Mouse (Mus musculus) thymus, adult 2 months (tissue): Measurements from ENCODE around the gene Tiam2. TPM values are rescaled to one million over a fixed set of nuclear protein-coding genes. Genes with fewer than 3 reads are reported as not detected.

Experiments used
- DNase-seq: peaks from one replicate; pipeline ENCODE4 v3.0.0; 2021
- H3K27ac ChIP-seq: fragments of 200-500 bp; 2 replicates; pipeline ENCODE4 v1.5.1; 2012; ENCODE audit warnings: low read length, control low read depth; ENCODE audit not compliant: control insufficient read depth, insufficient read depth
- H3K27me3 ChIP-seq: fragments of 200-500 bp; 2 replicates; pipeline ENCODE4 v1.6.1; 2012; ENCODE audit warnings: mild to moderate bottlenecking, low read length, moderate library complexity, mixed read lengths; ENCODE audit not compliant: control insufficient read depth, insufficient read depth
- H3K36me3 ChIP-seq: fragments of 200-500 bp; 2 replicates; pipeline ENCODE4 v1.6.1; 2012; ENCODE audit warnings: mild to moderate bottlenecking, low read length, moderate library complexity; ENCODE audit not compliant: control insufficient read depth, insufficient read depth
- H3K4me1 ChIP-seq: fragments of 200-500 bp; replicated peaks from 2 replicates; pipeline ENCODE4 v1.6.1; 2012; ENCODE audit warnings: low read length; ENCODE audit not compliant: control insufficient read depth, insufficient read depth
- H3K4me3 ChIP-seq: fragments of 200-500 bp; 2 replicates; pipeline ENCODE4 v1.5.1; 2012; ENCODE audit warnings: mild to moderate bottlenecking, low read length, control low read depth, moderate library complexity; ENCODE audit not compliant: control insufficient read depth, insufficient read depth
- CTCF ChIP-seq: fragments of 200-500 bp; IDR thresholded peaks from 2 replicates; pipeline ENCODE4 v1.5.1; 2012; ENCODE audit warnings: mild to moderate bottlenecking, control low read depth, low read length, moderate library complexity, borderline replicate concordance; ENCODE audit not compliant: control insufficient read depth, poor library complexity, insufficient read depth; ENCODE audit errors: extremely low read depth
- POLR2A ChIP-seq: fragments of 200-500 bp; IDR thresholded peaks from 2 replicates; pipeline ENCODE4 v1.6.1; 2012; ENCODE audit warnings: mild to moderate bottlenecking, low read length, control low read depth, moderate library complexity; ENCODE audit not compliant: control insufficient read depth, poor library complexity, insufficient read depth; ENCODE audit errors: extremely low read depth
- WGBS: fragments of 180-500 bp; shearing (Covaris S2); methylation state at CpG from one replicate; pipeline ENCODE4 v1.1.7; 2018; 5-methylcytosine and 5-hydroxymethylcytosine counted together
- polyA plus RNA-seq: library from polyadenylated mRNA; depleted of rRNA; stranded (reverse); fragments of >200 nt; gene quantifications from 2 replicates; pipeline ENCODE4 v1.2.3, GENCODE M21; 2012

Gene Tiam2
- polyA plus RNA-seq, 1 experiment: 0.36 TPM

- Histone ChIP-seq H3K36me3 (no peaks in the 10 kb centered on the region), H3K27me3 (no peaks in the 10 kb centered on the region), H3K27ac (no peak overlapping the region), H3K4me3 (no peak overlapping the region), H3K4me1 (no peaks in the 10 kb centered on the region)
- TF ChIP-seq POLR2A (no peak), CTCF (no peak)
- DNase-seq: no peak
- WGBS: 78% methylated on average over 12 of the region's 12 CpGs
Measured at GRCm38 (mm10) chr17:3452571-3453311, 126.4 kb downstream of the Tiam2 start.

GRCm38 (mm10) chr17:3453946-3454345 is 127.6 kb downstream of the Tiam2 start:
- Histone ChIP-seq H3K27ac (no peak overlapping the region), H3K36me3 (no peaks in the 10 kb centered on the region), H3K4me1 (no peaks in the 10 kb centered on the region), H3K4me3 (no peak overlapping the region), H3K27me3 (no peaks in the 10 kb centered on the region)
- no peak for TF ChIP-seq POLR2A
- no peak for TF ChIP-seq CTCF
- 37% methylated on average over 10 of the region's 10 CpGs for WGBS
- DNase-seq: no peak

DNA sequence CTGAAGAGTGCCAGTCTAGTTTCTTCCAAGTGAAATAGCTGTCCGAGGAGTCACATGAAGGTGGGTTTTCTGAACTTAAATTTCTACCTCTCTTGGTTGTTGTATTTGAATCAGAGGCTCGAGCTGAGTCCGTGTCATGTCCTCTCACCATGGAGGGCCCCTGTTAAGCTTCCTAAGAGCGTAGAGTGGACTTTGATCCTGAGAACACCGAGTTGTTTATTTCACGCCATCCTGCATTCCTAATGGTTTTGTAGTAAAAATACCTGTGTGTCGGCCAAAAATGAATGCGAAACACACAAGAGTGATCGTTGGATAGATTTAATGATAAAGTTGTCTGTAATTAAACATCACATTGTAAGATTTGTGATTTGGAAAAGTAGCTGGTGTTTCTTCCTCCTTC is 128.5 kb downstream of the Tiam2 start:
- no peaks in the 10 kb centered on the region for H3K4me1 ChIP-seq
- no peak overlapping the region for H3K4me3 ChIP-seq
- no peak for TF ChIP-seq POLR2A
- TF ChIP-seq CTCF: no peak
- H3K36me3 ChIP-seq: no peaks in the 10 kb centered on the region
- DNase-seq: no peak
- no peaks in the 10 kb centered on the region for H3K27me3 ChIP-seq
- H3K27ac ChIP-seq: no peak overlapping the region
- WGBS: 95% methylated on average over 9 of the region's 9 CpGs

GRCm38 (mm10) chr17:3457914-3458681 is 131.7 kb downstream of the Tiam2 start:
- no peak overlapping the region for H3K27ac ChIP-seq
- no peak for DNase-seq
- WGBS: 89% methylated on average over 2 of the region's 2 CpGs
- H3K27me3 ChIP-seq: no peaks in the 10 kb centered on the region
- H3K4me1 ChIP-seq: no peaks in the 10 kb centered on the region
- H3K4me3 ChIP-seq: no peak overlapping the region
- TF ChIP-seq POLR2A: no peak
- TF ChIP-seq CTCF: no peak
- no peaks in the 10 kb centered on the region for H3K36me3 ChIP-seq

GRCm38 (mm10) chr17:3465861-3466260 is 139.5 kb downstream of the Tiam2 start:
- no peak overlapping the region for H3K4me3 ChIP-seq
- no peaks in the 10 kb centered on the region for H3K27me3 ChIP-seq
- 93% methylated on average over 4 of the region's 4 CpGs for WGBS
- DNase-seq: no peak
- H3K27ac ChIP-seq: no peak overlapping the region
- H3K4me1 ChIP-seq: no peaks in the 10 kb centered on the region
- no peak for TF ChIP-seq CTCF
- no peak for TF ChIP-seq POLR2A
- H3K36me3 ChIP-seq: no peaks in the 10 kb centered on the region

DNA sequence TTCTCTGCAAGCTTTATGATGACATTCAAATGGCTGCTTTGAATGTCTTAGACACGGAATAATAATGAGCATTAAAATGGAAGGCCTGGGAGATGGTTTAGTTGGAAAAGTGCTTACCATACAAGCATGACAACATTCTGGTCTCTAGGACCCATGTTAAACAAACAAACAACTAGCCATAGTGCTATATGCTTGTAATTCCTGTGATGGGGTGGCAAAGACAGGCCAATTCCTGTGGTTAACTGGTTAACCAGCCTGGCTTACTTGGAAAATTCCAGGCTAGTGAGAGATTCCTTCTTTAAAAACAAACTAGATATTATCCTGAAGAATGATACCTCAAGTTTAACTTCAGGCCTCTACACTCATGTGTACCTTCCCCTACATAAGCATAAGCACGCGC is 140.3 kb downstream of the Tiam2 start:
- no peaks in the 10 kb centered on the region for H3K36me3 ChIP-seq
- no peak for DNase-seq
- TF ChIP-seq POLR2A: no peak
- TF ChIP-seq CTCF: no peak
- H3K27me3 ChIP-seq: no peaks in the 10 kb centered on the region
- no peaks in the 10 kb centered on the region for H3K4me1 ChIP-seq
- 94% methylated on average over 3 of the region's 3 CpGs for WGBS
- H3K27ac ChIP-seq: no peak overlapping the region
- no peak overlapping the region for H3K4me3 ChIP-seq
